Mouse (Mus musculus) forebrain, embryonic 14.5 days (tissue): Measurements from ENCODE around the gene Ces2a. TPM values are rescaled to one million over a fixed set of nuclear protein-coding genes. Genes with fewer than 3 reads are reported as not detected.

Experiments
- ATAC-seq: fragments of 200-750 bp; cut with Nextera tagmentation; 2 replicates; pipeline ENCODE4 v1.8.0; 2017; ENCODE audit warnings: mild to moderate bottlenecking, moderate library complexity
- DNase-seq: peaks from one replicate; pipeline ENCODE4 v3.0.0-alpha.2; 2015; ENCODE audit warnings: low spot score
- H3K27ac ChIP-seq: fragments of 300-500 bp; sonication (generic); 2 replicates; pipeline ENCODE4 v1.5.1; 2014; ENCODE audit warnings: low read depth, mild to moderate bottlenecking, control low read depth, low read length, moderate library complexity
- H3K27me3 ChIP-seq: fragments of 300-500 bp; sonication (generic); replicated peaks from 2 replicates; pipeline ENCODE4 v1.6.1; 2014; ENCODE audit warnings: low read length, control low read depth, mixed read lengths; ENCODE audit not compliant: control insufficient read depth, insufficient read depth
- H3K36me3 ChIP-seq: fragments of 300-500 bp; sonication (generic); 2 replicates; pipeline ENCODE4 v1.6.1; 2014; ENCODE audit warnings: low read length, control low read depth; ENCODE audit not compliant: control insufficient read depth, insufficient read depth
- H3K4me1 ChIP-seq: fragments of 300-500 bp; sonication (generic); 2 replicates; pipeline ENCODE4 v1.6.1; 2014; ENCODE audit warnings: antibody characterized with exemption, low read length, control low read depth; ENCODE audit not compliant: control insufficient read depth, insufficient read depth
- H3K4me2 ChIP-seq: fragments of 300-500 bp; sonication (generic); 2 replicates; pipeline ENCODE4 v1.6.1; 2014; ENCODE audit warnings: mild to moderate bottlenecking, control low read depth, low read length
- H3K4me3 ChIP-seq: fragments of 300-500 bp; sonication (generic); 2 replicates; pipeline ENCODE4 v1.5.1; 2014; ENCODE audit warnings: low read depth, low read length, control low read depth
- H3K9ac ChIP-seq: fragments of 300-500 bp; sonication (generic); 2 replicates; pipeline ENCODE4 v1.6.1; 2014; ENCODE audit warnings: mild to moderate bottlenecking, low read length, control low read depth, moderate library complexity
- H3K9me3 ChIP-seq: fragments of 300-500 bp; sonication (generic); replicated peaks from 2 replicates; pipeline ENCODE4 v1.6.1; 2016; ENCODE audit warnings: low read length, control low read depth, mixed read lengths; ENCODE audit not compliant: control insufficient read depth
- WGBS: fragments of 180-500 bp; shearing (Covaris S2); extraction: QIAGEN DNeasy Blood & Tissue Kit; methylation state at CpG from one replicate; pipeline ENCODE4 v1.1.7; 2014; 5-methylcytosine and 5-hydroxymethylcytosine counted together
- polyA plus RNA-seq: library from polyadenylated mRNA; unstranded; fragments of >200 nt; fragmentation: Nextera tagmentation; extraction: Ambion mirVana; gene quantifications from 2 replicates; pipeline ENCODE4 v1.2.1, GENCODE M21; 2014

Gene Ces2a
- polyA plus RNA-seq, 1 experiment from 2014 or later = not detected

- 85% methylated on average over 1 of the region's 1 CpGs for WGBS
- H3K27me3 ChIP-seq = no peaks in the 10 kb centered on the region
- no peak overlapping the region for H3K9ac ChIP-seq
- no peak overlapping the region for H3K4me3 ChIP-seq
- DNase-seq = no peak
- no peaks in the 10 kb centered on the region for H3K9me3 ChIP-seq
- no peak overlapping the region for H3K27ac ChIP-seq
- H3K36me3 ChIP-seq = no peaks in the 10 kb centered on the region
- no peaks in the 10 kb centered on the region for H3K4me1 ChIP-seq
- no peak for ATAC-seq
- no peak overlapping the region for H3K4me2 ChIP-seq
Measured at GRCm38 (mm10) chr8:104752818-104753217, 19.0 kb downstream of the Ces2a start.

- H3K27me3 ChIP-seq = no peaks in the 10 kb centered on the region
- no peaks in the 10 kb centered on the region for H3K36me3 ChIP-seq
- no peak overlapping the region for H3K27ac ChIP-seq
- H3K9ac ChIP-seq = no peak overlapping the region
- H3K4me3 ChIP-seq = no peak overlapping the region
- H3K4me1 ChIP-seq = no peaks in the 10 kb centered on the region
- 44% methylated on average over 1 of the region's 1 CpGs for WGBS
- no peaks in the 10 kb centered on the region for H3K9me3 ChIP-seq
- ATAC-seq (no peak), DNase-seq (no peak)
- no peak overlapping the region for H3K4me2 ChIP-seq
Measured at GRCm38 (mm10) chr8:104757621-104758020, 23.8 kb downstream of the Ces2a start.

- WGBS = 81% methylated on average over 2 of the region's 2 CpGs
- no peaks in the 10 kb centered on the region for H3K4me1 ChIP-seq
- H3K9ac ChIP-seq = no peak overlapping the region
- no peak overlapping the region for H3K4me2 ChIP-seq
- H3K27ac ChIP-seq = no peak overlapping the region
- no peak overlapping the region for H3K4me3 ChIP-seq
- no peaks in the 10 kb centered on the region for H3K36me3 ChIP-seq
- no peaks in the 10 kb centered on the region for H3K27me3 ChIP-seq
- H3K9me3 ChIP-seq = no peaks in the 10 kb centered on the region
- ATAC-seq = no peak
- peak; percentile 17 for DNase-seq
Measured at GRCm38 (mm10) chr8:104758209-104758608, 24.4 kb downstream of the Ces2a start.

- ATAC-seq (no peak), DNase-seq (no peak)
- H3K36me3 ChIP-seq = no peaks in the 10 kb centered on the region
- H3K27me3 ChIP-seq = no peaks in the 10 kb centered on the region
- no peak overlapping the region for H3K4me2 ChIP-seq
- WGBS = 83% methylated on average over 4 of the region's 4 CpGs
- H3K4me1 ChIP-seq = no peaks in the 10 kb centered on the region
- no peaks in the 10 kb centered on the region for H3K9me3 ChIP-seq
- no peak overlapping the region for H3K27ac ChIP-seq
- no peak overlapping the region for H3K4me3 ChIP-seq
- H3K9ac ChIP-seq = no peak overlapping the region
Measured at GRCm38 (mm10) chr8:104761126-104761525, 27.3 kb downstream of the Ces2a start.

DNA sequence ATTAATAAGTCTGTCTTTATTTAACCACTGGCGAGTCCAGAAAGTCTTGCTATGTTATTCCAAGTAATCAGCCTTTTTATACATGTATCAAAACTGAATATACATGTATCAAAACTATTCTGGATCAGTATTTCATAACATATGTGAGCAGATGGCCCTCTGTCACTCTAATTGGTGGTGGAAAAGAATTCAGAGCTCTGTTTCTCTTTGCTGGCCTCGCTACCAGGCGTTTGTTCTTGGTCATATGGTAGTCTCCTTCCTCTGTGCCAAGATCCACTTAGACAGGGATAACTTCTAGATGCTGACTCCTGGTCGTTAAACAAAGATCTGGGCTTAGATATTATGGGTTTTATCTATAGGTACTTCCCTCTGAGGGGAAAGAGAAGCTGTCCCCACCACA lies 32.7 kb downstream of the Ces2a start:
- DNase-seq = peak; percentile 9
- Histone ChIP-seq H3K4me1 (no peaks in the 10 kb centered on the region), H3K27ac (no peak overlapping the region), H3K4me3 (no peak overlapping the region), H3K9me3 (no peaks in the 10 kb centered on the region), H3K4me2 (no peak overlapping the region), H3K9ac (no peak overlapping the region), H3K36me3 (no peaks in the 10 kb centered on the region), H3K27me3 (no peaks in the 10 kb centered on the region)
- 67% methylated on average over 4 of the region's 4 CpGs for WGBS
- ATAC-seq = no peak

GRCm38 (mm10) chr8:104770365-104770764 lies 36.6 kb downstream of the Ces2a start:
- H3K36me3 ChIP-seq = no peaks in the 10 kb centered on the region
- no peak overlapping the region for H3K27ac ChIP-seq
- no peak overlapping the region for H3K4me3 ChIP-seq
- H3K9me3 ChIP-seq = no peaks in the 10 kb centered on the region
- H3K4me2 ChIP-seq = no peak overlapping the region
- 93% methylated on average over 3 of the region's 3 CpGs for whole genome bisulfite sequencing
- H3K9ac ChIP-seq = no peak overlapping the region
- H3K27me3 ChIP-seq = no peaks in the 10 kb centered on the region
- no peak for ATAC-seq
- H3K4me1 ChIP-seq = no peaks in the 10 kb centered on the region
- no peak for DNase-seq

DNA sequence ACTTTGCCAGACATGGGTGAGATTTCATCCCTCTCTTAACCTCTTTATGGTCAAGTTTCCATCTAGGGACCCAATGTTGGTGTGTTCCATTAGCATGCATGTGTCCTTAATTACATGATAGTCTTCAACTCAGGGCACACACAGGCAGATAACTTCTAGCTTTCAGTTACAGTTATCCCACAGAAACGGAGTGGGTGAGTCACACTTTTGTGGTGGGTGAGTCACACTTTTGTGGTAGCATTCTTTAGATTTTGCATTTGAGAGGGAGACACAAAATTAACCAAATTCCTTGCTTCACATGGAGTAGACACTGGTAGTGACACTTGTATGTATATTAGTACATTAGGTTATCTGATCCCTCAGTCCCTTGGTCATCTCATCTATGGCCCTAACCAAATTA lies 53.2 kb downstream of the Ces2a start:
- ATAC-seq (no peak), DNase-seq (no peak)
- H3K36me3 ChIP-seq = no peaks in the 10 kb centered on the region
- no peak overlapping the region for H3K4me3 ChIP-seq
- no peak overlapping the region for H3K9ac ChIP-seq
- no peak overlapping the region for H3K27ac ChIP-seq
- H3K4me2 ChIP-seq = no peak overlapping the region
- no peaks in the 10 kb centered on the region for H3K4me1 ChIP-seq
- no peaks in the 10 kb centered on the region for H3K27me3 ChIP-seq
- H3K9me3 ChIP-seq = no peaks in the 10 kb centered on the region
- WGBS = 67% methylated on average over 1 of the region's 1 CpGs

GRCm38 (mm10) chr8:104788929-104789328 lies 55.1 kb downstream of the Ces2a start:
- Histone ChIP-seq H3K9ac (no peak overlapping the region), H3K4me3 (no peak overlapping the region), H3K4me1 (no peaks in the 10 kb centered on the region), H3K27ac (no peak overlapping the region), H3K36me3 (no peaks in the 10 kb centered on the region), H3K27me3 (no peaks in the 10 kb centered on the region), H3K9me3 (no peaks in the 10 kb centered on the region), H3K4me2 (no peak overlapping the region)
- ATAC-seq (no peak), DNase-seq (no peak)
- WGBS = 88% methylated on average over 2 of the region's 2 CpGs

- no peak overlapping the region for H3K4me3 ChIP-seq
- H3K9ac ChIP-seq = no peak overlapping the region
- peak; percentile 26 for DNase-seq
- no peaks in the 10 kb centered on the region for H3K4me1 ChIP-seq
- H3K27ac ChIP-seq = no peak overlapping the region
- H3K36me3 ChIP-seq = no peaks in the 10 kb centered on the region
- no peak for ATAC-seq
- no peaks in the 10 kb centered on the region for H3K9me3 ChIP-seq
- no peaks in the 10 kb centered on the region for H3K27me3 ChIP-seq
- WGBS = 63% methylated on average over 3 of the region's 3 CpGs
- H3K4me2 ChIP-seq = no peak overlapping the region
Measured at GRCm38 (mm10) chr8:104789886-104790680, 56.3 kb downstream of the Ces2a start.
